Mouse (Mus musculus): ENCODE measurements around the gene Kcnc3. TPM values are rescaled to one million over a fixed set of nuclear protein-coding genes. Genes with fewer than 3 reads are reported as not detected.

The Kcnc3 gene
- polyA plus RNA-seq, 1 experiment from 2014 or later, result 1.7 TPM

DNA sequence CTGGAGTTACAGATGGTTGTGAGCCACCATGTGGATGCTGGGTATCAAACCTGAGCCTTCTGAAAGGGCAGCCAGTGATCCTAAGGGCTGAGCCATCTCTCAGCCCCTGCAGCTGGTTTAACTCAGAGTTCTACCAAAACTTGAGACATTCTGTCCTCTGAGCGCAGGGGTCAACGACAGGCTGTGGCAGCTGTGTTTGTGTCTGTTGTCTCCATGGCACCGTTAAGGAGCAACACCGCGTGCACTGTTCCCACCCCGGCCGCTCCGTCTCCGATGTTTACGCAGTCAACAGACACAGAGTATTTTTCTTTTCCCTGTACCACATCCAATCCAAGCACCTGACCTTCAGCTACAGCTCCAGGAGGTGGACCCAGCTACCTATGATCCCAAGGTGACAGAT, 57.3 kb downstream of the Kcnc3 start:
- Histone ChIP-seq H3K9ac (ENCODE audit: low read length) (no peak overlapping the region), H3K4me2 (ENCODE audit: low read depth) (no peak overlapping the region), H3K36me3 (ENCODE audit: control insufficient read depth, insufficient read depth, low read length) (no peaks in the 10 kb centered on the region), H3K9me3 (ENCODE audit: control insufficient read depth, low read length) (no peaks in the 10 kb centered on the region), H3K4me1 (ENCODE audit: control insufficient read depth, insufficient read depth, low read length) (no peaks in the 10 kb centered on the region), H3K4me3 (ENCODE audit: low read depth, low read length) (no peak overlapping the region), H3K27me3 (ENCODE audit: control insufficient read depth, insufficient read depth, low read length) (peaks cover 14% of the 10 kb centered on the region), H3K27ac (ENCODE audit: low read depth, low read length) (no peak overlapping the region)
- ATAC-seq (ENCODE audit: insufficient read depth, low FRiP score, low TSS enrichment), result no peak
- DNase-seq (ENCODE audit: low spot score), result no peak
- 75% methylated on average over 10 of the region's 10 CpGs for WGBS

DNA sequence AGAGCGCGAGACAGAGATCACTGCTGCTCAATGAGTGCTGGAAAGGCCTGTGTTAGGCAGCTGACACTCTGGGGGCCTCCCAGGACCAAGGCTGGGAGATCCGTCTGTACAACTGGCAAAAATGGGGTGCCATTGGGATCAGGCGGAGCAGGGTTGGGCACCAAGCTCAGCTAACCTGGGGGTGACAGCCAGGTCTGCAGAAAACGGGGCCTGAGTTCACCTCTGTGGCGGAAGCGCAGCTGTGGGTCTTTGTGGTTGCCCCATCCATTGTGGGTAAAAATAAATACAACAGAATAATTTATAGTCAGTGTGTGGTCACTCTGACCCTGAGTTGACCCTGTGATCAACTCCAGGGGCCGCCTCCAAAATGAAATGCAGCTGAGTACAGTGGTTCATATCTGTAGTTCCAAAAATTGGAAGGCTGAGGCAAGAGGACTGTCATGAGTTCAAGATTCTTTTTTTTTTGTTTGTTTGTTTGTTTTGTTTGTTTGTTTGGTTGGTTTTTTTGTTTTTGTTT, 58.7 kb downstream of the Kcnc3 start:
- 64% methylated on average over 8 of the region's 8 CpGs for WGBS
- no peak overlapping the region for H3K9ac ChIP-seq (ENCODE audit: low read length)
- H3K36me3 ChIP-seq (ENCODE audit: control insufficient read depth, insufficient read depth, low read length), result no peaks in the 10 kb centered on the region
- no peak for DNase-seq (ENCODE audit: low spot score)
- ATAC-seq (ENCODE audit: insufficient read depth, low FRiP score, low TSS enrichment), result no peak
- peaks cover 14% of the 10 kb centered on the region for H3K27me3 ChIP-seq (ENCODE audit: control insufficient read depth, insufficient read depth, low read length)
- H3K4me3 ChIP-seq (ENCODE audit: low read depth, low read length), result no peak overlapping the region
- no peak overlapping the region for H3K27ac ChIP-seq (ENCODE audit: low read depth, low read length)
- H3K4me2 ChIP-seq (ENCODE audit: low read depth), result no peak overlapping the region
- no peaks in the 10 kb centered on the region for H3K4me1 ChIP-seq (ENCODE audit: control insufficient read depth, insufficient read depth, low read length)
- H3K9me3 ChIP-seq (ENCODE audit: control insufficient read depth, low read length), result no peaks in the 10 kb centered on the region

DNA sequence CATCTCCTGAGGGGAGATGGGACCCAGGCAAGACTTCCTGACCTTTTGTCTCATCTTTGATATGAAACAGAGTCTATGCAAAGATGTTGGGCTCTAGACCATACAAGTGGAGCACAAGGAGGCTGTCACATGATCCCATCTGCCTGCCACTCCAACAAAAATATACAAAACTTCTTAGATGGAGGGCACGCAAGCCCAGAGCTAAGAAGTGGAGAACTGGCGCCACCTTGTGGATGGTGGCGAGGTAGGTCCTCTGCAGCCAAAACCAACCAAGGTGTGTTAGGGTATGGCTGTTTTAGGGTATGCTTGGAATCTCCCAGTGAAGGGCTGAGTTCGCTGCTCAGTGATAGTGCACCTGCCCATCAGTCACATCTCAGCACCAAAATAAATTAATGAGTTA, 59.5 kb downstream of the Kcnc3 start:
- Histone ChIP-seq H3K9ac (ENCODE audit: low read length) (no peak overlapping the region), H3K27ac (ENCODE audit: low read depth, low read length) (no peak overlapping the region), H3K27me3 (ENCODE audit: control insufficient read depth, insufficient read depth, low read length) (peaks cover 9% of the 10 kb centered on the region; the same call in 1 of the 2 replicates), H3K4me2 (ENCODE audit: low read depth) (no peak overlapping the region), H3K4me3 (ENCODE audit: low read depth, low read length) (no peak overlapping the region), H3K4me1 (ENCODE audit: control insufficient read depth, insufficient read depth, low read length) (no peaks in the 10 kb centered on the region), H3K9me3 (ENCODE audit: control insufficient read depth, low read length) (no peaks in the 10 kb centered on the region), H3K36me3 (ENCODE audit: control insufficient read depth, insufficient read depth, low read length) (no peaks in the 10 kb centered on the region)
- ATAC-seq (ENCODE audit: insufficient read depth, low FRiP score, low TSS enrichment) (no peak), DNase-seq (ENCODE audit: low spot score) (peak; percentile 70)
- WGBS, result 16% methylated on average over 4 of the region's 4 CpGs

DNA sequence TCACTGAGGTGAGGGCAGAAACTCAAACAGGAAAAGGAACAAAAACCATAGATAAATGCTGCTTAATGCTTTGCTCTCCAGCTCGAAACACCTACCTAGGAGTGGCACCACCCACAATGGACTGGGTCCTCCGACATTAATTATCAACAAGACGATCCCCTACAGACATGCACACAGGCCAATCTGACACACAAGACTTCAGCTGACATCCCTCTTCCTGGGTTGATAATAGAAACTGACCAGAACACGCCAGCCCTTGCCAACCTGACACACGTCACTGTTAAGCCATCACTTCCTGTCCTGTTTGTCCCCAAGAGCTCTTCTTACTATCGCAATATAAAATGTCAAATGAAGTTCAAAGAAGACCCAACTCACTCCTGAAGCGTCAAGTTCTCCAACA, 61.0 kb downstream of the Kcnc3 start:
- 82% methylated on average over 7 of the region's 7 CpGs for WGBS
- DNase-seq (ENCODE audit: low spot score) (no peak), ATAC-seq (ENCODE audit: insufficient read depth, low FRiP score, low TSS enrichment) (no peak)
- Histone ChIP-seq H3K4me1 (ENCODE audit: control insufficient read depth, insufficient read depth, low read length) (no peaks in the 10 kb centered on the region), H3K27me3 (ENCODE audit: control insufficient read depth, insufficient read depth, low read length) (no peaks in the 10 kb centered on the region), H3K9me3 (ENCODE audit: control insufficient read depth, low read length) (no peaks in the 10 kb centered on the region), H3K36me3 (ENCODE audit: control insufficient read depth, insufficient read depth, low read length) (no peaks in the 10 kb centered on the region), H3K27ac (ENCODE audit: low read depth, low read length) (no peak overlapping the region), H3K4me2 (ENCODE audit: low read depth) (no peak overlapping the region), H3K4me3 (ENCODE audit: low read depth, low read length) (no peak overlapping the region), H3K9ac (ENCODE audit: low read length) (no peak overlapping the region)

DNA sequence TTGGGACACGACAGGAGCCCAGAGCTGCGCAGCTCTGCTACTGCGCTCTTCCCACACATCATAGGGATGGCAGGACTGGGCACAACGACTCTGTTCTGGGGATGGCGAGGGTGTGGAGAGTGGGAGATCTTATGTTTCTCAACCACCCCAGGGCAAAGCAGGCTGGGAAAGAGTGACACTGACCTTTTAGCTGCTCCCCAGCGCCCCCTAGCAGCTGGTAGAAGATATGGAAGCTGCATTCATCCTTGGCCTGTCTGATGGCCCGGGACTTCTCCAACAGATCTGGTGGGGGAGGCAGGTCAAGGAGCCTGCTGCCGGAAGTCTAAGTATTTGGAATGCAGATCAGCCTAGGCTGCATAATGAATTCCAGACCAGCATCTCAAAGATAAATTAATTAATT, 63.3 kb downstream of the Kcnc3 start:
- no peaks in the 10 kb centered on the region for H3K9me3 ChIP-seq (ENCODE audit: control insufficient read depth, low read length)
- 57% methylated on average over 8 of the region's 8 CpGs for WGBS
- H3K4me1 ChIP-seq (ENCODE audit: control insufficient read depth, insufficient read depth, low read length), result no peaks in the 10 kb centered on the region
- no peak for ATAC-seq (ENCODE audit: insufficient read depth, low FRiP score, low TSS enrichment)
- no peaks in the 10 kb centered on the region for H3K27me3 ChIP-seq (ENCODE audit: control insufficient read depth, insufficient read depth, low read length)
- no peak for DNase-seq (ENCODE audit: low spot score)
- H3K36me3 ChIP-seq (ENCODE audit: control insufficient read depth, insufficient read depth, low read length), result no peaks in the 10 kb centered on the region
- no peak overlapping the region for H3K4me3 ChIP-seq (ENCODE audit: low read depth, low read length)
- H3K4me2 ChIP-seq (ENCODE audit: low read depth), result no peak overlapping the region
- no peak overlapping the region for H3K27ac ChIP-seq (ENCODE audit: low read depth, low read length)
- no peak overlapping the region for H3K9ac ChIP-seq (ENCODE audit: low read length)

Other genes with a start within 250 kb of the Kcnc3 start
- 2.9 and 3.7 TPM in 2 replicates for gene Syt3, start 206.6 kb upstream of the Kcnc3 start, polyA plus RNA-seq (2014; fragmentation: Nextera tagmentation; extraction: Ambion mirVana)
- gene 1700008O03Rik, start 204.8 kb upstream of the Kcnc3 start, polyA plus RNA-seq (2014; fragmentation: Nextera tagmentation; extraction: Ambion mirVana), result 1.0 and 1.1 TPM in 2 replicates
- 7.4 and 8.0 TPM in 2 replicates for gene Lrrc4b, start 161.6 kb upstream of the Kcnc3 start, polyA plus RNA-seq (2014; fragmentation: Nextera tagmentation; extraction: Ambion mirVana)
- 1.2 and 1.6 TPM in 2 replicates for gene Aspdh, start 125.3 kb upstream of the Kcnc3 start, polyA plus RNA-seq (2014; fragmentation: Nextera tagmentation; extraction: Ambion mirVana)
- gene Josd2, start 122.7 kb upstream of the Kcnc3 start, polyA plus RNA-seq (2014; fragmentation: Nextera tagmentation; extraction: Ambion mirVana), result 60.0 and 66.2 TPM in 2 replicates
- gene Emc10, start 94.1 kb upstream of the Kcnc3 start, polyA plus RNA-seq (2014; fragmentation: Nextera tagmentation; extraction: Ambion mirVana), result 104 and 110 TPM in 2 replicates
- 12.3 and 13.3 TPM in 2 replicates for gene Fam71e1, start 94.1 kb upstream of the Kcnc3 start, polyA plus RNA-seq (2014; fragmentation: Nextera tagmentation; extraction: Ambion mirVana)
- gene Mybpc2, start 66.0 kb upstream of the Kcnc3 start, polyA plus RNA-seq (2014; fragmentation: Nextera tagmentation; extraction: Ambion mirVana), result 0.07 TPM in 1 of 2 replicates, not detected in the other
- gene Spib, start 58.6 kb upstream of the Kcnc3 start, polyA plus RNA-seq (2014; fragmentation: Nextera tagmentation; extraction: Ambion mirVana), result not detected in 2 replicates
- gene Pold1, start 41.8 kb upstream of the Kcnc3 start, polyA plus RNA-seq (2014; fragmentation: Nextera tagmentation; extraction: Ambion mirVana), result 62.3 and 64.8 TPM in 2 replicates
- 68.1 and 71.9 TPM in 2 replicates for gene Nr1h2, start 36.7 kb upstream of the Kcnc3 start, polyA plus RNA-seq (2014; fragmentation: Nextera tagmentation; extraction: Ambion mirVana)
- 0.42 and 0.49 TPM in 2 replicates for gene Napsa, start 18.3 kb upstream of the Kcnc3 start, polyA plus RNA-seq (2014; fragmentation: Nextera tagmentation; extraction: Ambion mirVana)
- 2.2 and 2.5 TPM in 2 replicates for gene Myh14, start 80.2 kb downstream of the Kcnc3 start, polyA plus RNA-seq (2014; fragmentation: Nextera tagmentation; extraction: Ambion mirVana)
- gene Izumo2, start 118.1 kb downstream of the Kcnc3 start, polyA plus RNA-seq (2014; fragmentation: Nextera tagmentation; extraction: Ambion mirVana), result not detected in 2 replicates
- gene Vrk3, start 157.7 kb downstream of the Kcnc3 start, polyA plus RNA-seq (2014; fragmentation: Nextera tagmentation; extraction: Ambion mirVana), result 37.5 and 41.2 TPM in 2 replicates
- gene Zfp473, start 160.4 kb downstream of the Kcnc3 start, polyA plus RNA-seq (2014; fragmentation: Nextera tagmentation; extraction: Ambion mirVana), result 2.9 and 3.2 TPM in 2 replicates
- gene Nup62, start 225.4 kb downstream of the Kcnc3 start, polyA plus RNA-seq (2014; fragmentation: Nextera tagmentation; extraction: Ambion mirVana), result 64.2 and 68.3 TPM in 2 replicates
- 0.65 and 1.1 TPM in 2 replicates for gene Il4i1, start 225.7 kb downstream of the Kcnc3 start, polyA plus RNA-seq (2014; fragmentation: Nextera tagmentation; extraction: Ambion mirVana)
- gene Atf5, start 226.0 kb downstream of the Kcnc3 start, polyA plus RNA-seq (2014; fragmentation: Nextera tagmentation; extraction: Ambion mirVana), result 2.1 and 3.1 TPM in 2 replicates

Measured in neural tube, embryonic 11.5 days (tissue).